Mouse (Mus musculus) testis, adult 2 months (tissue): ENCODE results near the gene Macf1. TPM values are rescaled to one million over a fixed set of nuclear protein-coding genes. Genes with fewer than 3 reads are reported as not detected.
"Not testable (repeated sequence)": the region's sequence is repeated elsewhere in the genome, so short reads cannot be mapped to it uniquely, and the experiment has no call there.

Source experiments
- H3K27ac ChIP-seq: fragments of 200-500 bp; 2 replicates; pipeline ENCODE4 v1.5.1; 2012; ENCODE audit warnings: low read depth, low read length; ENCODE audit not compliant: control insufficient read depth, insufficient read depth
- H3K27me3 ChIP-seq: fragments of 200-500 bp; 2 replicates; pipeline ENCODE4 v1.6.1; 2012; ENCODE audit warnings: mild to moderate bottlenecking, low read length, moderate library complexity; ENCODE audit not compliant: control insufficient read depth, insufficient read depth
- H3K36me3 ChIP-seq: fragments of 200-500 bp; 2 replicates; pipeline ENCODE4 v1.6.1; 2012; ENCODE audit warnings: mild to moderate bottlenecking, low read length; ENCODE audit not compliant: control insufficient read depth, insufficient read depth
- H3K4me1 ChIP-seq: fragments of 200-500 bp; 2 replicates; pipeline ENCODE4 v1.6.1; 2012; ENCODE audit warnings: low read length; ENCODE audit not compliant: control insufficient read depth, insufficient read depth
- H3K4me3 ChIP-seq: fragments of 200-500 bp; 2 replicates; pipeline ENCODE4 v1.5.1; 2012; ENCODE audit warnings: low read depth, mild to moderate bottlenecking, low read length, moderate library complexity, mixed read lengths; ENCODE audit not compliant: control insufficient read depth
- CTCF ChIP-seq: fragments of 200-500 bp; IDR thresholded peaks from 2 replicates; pipeline ENCODE4 v1.5.1; 2012; ENCODE audit warnings: low read depth, mild to moderate bottlenecking, inconsistent platforms, low read length, moderate library complexity; ENCODE audit not compliant: control insufficient read depth, insufficient read depth, insufficient replicate concordance
- POLR2A ChIP-seq: fragments of 200-500 bp; IDR thresholded peaks from 2 replicates; pipeline ENCODE4 v1.6.1; 2012; ENCODE audit warnings: low read depth, mild to moderate bottlenecking, inconsistent platforms, low read length, moderate library complexity; ENCODE audit not compliant: control insufficient read depth
- polyA plus RNA-seq: library from polyadenylated mRNA; depleted of rRNA; stranded (reverse); fragments of >200 nt; gene quantifications from 2 replicates; pipeline ENCODE4 v1.2.3, GENCODE M21; 2012

Macf1 gene
- polyA plus RNA-seq, 1 experiment = 24.4 TPM

DNA sequence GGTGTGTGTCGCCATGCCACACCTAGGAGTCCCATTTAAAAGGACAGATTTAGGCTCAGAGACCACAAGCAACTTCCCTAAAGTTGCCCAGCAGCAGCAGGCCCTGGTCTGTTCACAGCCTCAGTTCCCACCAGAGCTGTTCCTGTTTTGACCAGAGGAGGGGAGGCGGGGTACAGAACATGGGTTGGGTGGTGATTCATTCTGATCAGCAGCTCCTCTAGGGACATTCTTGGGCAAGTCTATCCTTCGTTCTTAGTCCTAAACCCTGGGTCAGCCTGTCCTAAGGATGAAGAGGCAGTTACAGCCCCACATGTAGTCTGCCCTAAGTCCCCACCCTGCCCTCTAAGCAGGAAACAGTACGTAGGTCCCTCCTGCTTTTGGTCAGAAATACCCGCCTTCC lies 343.9 kb downstream of the Macf1 start:
- TF ChIP-seq CTCF (no peak), POLR2A (no peak)
- Histone ChIP-seq H3K36me3 (no peaks in the 10 kb centered on the region), H3K27ac (no peak overlapping the region), H3K4me3 (no peak overlapping the region), H3K4me1 (peaks cover 12% of the 10 kb centered on the region), H3K27me3 (no peaks in the 10 kb centered on the region)

- no peaks in the 10 kb centered on the region for H3K36me3 ChIP-seq
- H3K4me1 ChIP-seq = peaks cover 7% of the 10 kb centered on the region
- TF ChIP-seq POLR2A (no peak), CTCF (no peak)
- no peak overlapping the region for H3K4me3 ChIP-seq
- H3K27me3 ChIP-seq = no peaks in the 10 kb centered on the region
- H3K27ac ChIP-seq = no peak overlapping the region
Observed at GRCm38 (mm10) chr4:123337693-123338092, 346.5 kb downstream of the Macf1 start.

DNA sequence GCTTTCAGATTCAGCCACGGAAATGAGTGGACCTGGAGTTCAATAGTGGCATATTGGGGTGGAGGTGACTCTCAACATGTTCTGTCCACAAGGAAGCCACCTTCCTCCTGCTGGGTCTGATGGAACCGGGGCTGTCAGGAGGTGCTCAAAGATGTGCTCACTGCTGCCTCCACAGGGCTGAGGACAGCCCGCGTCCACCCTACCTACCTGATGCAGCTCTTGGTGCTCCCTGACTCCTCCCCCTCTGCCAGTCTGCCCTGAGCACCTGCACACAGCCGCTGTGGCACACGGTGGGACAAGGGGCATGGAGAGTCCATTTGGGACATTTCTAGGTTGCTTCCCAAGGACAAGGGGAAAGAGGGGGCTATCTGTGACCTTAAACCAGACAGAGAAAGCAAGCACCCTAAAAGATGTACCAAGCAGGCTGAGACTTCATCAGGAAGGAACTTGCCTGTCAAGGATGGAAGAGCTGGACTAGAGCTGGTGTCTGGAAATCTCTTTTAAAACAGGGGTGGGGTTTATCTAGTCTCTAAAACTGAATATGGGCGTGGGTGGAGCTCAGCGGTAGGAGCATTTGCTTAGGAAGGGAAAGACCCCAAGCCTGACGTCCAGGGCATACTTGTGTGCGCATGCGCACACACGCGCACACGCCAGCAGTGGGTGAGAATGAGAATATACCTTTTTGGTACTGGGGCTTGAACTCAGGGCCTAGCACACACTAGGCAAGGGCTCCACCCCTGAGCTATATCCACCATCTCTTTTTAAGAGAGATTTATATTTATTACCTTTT lies 348.2 kb downstream of the Macf1 start:
- no peaks in the 10 kb centered on the region for H3K27me3 ChIP-seq
- H3K36me3 ChIP-seq = no peaks in the 10 kb centered on the region
- peak; percentile 12; the same call in 1 of the 2 replicates for TF ChIP-seq CTCF
- no peak for TF ChIP-seq POLR2A
- H3K4me1 ChIP-seq = no peaks in the 10 kb centered on the region
- H3K27ac ChIP-seq = no peak overlapping the region
- no peak overlapping the region for H3K4me3 ChIP-seq

DNA sequence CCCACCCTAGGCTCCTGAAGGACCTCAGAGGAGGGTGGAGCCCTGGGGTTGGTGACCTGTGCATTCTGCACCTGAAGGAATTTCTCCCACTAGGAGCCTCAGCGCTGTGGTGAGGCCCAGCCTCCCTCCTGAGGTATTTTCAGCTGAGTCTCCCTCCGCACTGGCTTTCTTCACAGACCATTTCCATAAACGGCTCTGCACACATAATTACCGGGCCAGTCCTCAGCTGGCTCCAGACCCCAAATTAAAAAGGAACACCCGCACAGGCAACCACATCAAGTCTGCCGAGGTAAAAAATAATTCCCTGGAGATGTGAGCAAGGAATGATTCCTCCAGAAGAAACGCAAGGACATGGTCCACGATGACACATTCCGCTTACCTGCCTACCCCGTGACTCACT lies 348.9 kb downstream of the Macf1 start:
- H3K4me3 ChIP-seq, H3K4me1 ChIP-seq, H3K36me3 ChIP-seq, H3K27me3 ChIP-seq, H3K27ac ChIP-seq: not testable (repeated sequence)

DNA sequence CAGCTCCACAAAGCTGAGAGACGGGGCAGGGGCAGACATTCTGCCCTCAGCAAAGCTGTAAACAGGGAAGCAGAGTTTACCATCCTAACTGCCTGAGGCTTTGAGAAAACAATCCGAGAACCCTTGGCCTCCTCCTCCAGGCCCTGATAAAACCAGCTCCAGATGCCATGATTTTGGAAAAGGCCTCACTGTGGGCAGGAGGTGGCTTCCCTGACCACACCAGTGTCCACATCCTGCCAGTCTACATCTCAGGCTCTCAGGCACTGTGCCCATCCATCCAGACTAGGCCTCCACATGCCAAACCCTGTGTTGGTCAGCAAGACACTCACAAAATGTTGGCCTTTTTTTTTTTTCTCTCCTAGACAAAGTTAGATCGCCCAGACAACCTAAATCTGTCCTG lies 350.0 kb downstream of the Macf1 start:
- no peak overlapping the region for H3K4me3 ChIP-seq
- no peaks in the 10 kb centered on the region for H3K27me3 ChIP-seq
- peak overlapping the region; percentile 46; the same call in 1 of the 2 replicates for H3K27ac ChIP-seq
- H3K36me3 ChIP-seq = no peaks in the 10 kb centered on the region
- no peaks in the 10 kb centered on the region for H3K4me1 ChIP-seq
- TF ChIP-seq POLR2A (no peak), CTCF (no peak)

DNA sequence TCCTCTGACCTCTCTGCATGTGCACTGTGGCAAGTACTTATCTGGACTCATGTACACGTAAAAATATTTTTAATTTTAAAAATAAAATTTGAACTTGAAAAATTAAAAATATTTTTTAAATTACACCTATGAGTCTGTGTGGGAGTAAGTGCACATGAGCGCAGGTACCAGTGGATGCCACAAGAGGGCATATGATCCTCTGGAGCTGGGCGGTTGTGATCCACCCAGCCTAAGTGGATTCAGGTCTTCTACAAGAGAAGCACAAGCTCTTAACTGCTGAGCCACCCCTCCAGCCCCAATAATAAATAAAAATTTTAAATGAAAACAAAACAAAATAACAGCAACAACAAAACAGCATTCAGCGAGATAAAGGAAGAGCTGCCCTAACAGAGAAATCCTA lies 351.0 kb downstream of the Macf1 start:
- Histone ChIP-seq H3K4me3 (no peak overlapping the region), H3K36me3 (no peaks in the 10 kb centered on the region), H3K27me3 (no peaks in the 10 kb centered on the region), H3K4me1 (no peaks in the 10 kb centered on the region), H3K27ac (no peak overlapping the region)
- TF ChIP-seq CTCF (no peak), POLR2A (no peak)

DNA sequence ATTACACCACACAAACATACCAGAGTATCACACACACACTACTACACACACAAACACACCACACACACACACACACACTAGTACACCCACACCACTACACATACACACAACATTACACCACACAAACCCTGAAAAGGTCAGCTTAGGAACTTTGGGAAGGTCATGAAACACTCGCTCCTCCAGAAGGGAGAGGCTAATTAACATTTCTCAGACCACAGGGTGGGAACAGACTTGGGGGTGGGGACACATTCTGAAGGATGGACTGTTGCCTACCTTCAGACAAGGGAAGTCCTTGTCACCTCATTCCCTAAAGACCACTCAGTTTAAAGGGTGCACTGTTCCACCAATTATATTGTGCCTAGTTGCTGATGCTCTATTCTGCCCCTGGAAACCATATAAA lies 352.2 kb downstream of the Macf1 start:
- not testable (repeated sequence) for H3K4me1 ChIP-seq, H3K27ac ChIP-seq, H3K36me3 ChIP-seq, H3K4me3 ChIP-seq, H3K27me3 ChIP-seq

GRCm38 (mm10) chr4:123331326-123331725 lies 352.8 kb downstream of the Macf1 start:
- Histone ChIP-seq H3K27me3 (no peaks in the 10 kb centered on the region), H3K27ac (no peak overlapping the region), H3K36me3 (no peaks in the 10 kb centered on the region), H3K4me3 (no peak overlapping the region), H3K4me1 (no peaks in the 10 kb centered on the region)
- TF ChIP-seq CTCF (no peak), POLR2A (no peak)
